Comparison of ENCODE assay signal across 10 mouse cellular contexts in the genomic region with DNA sequence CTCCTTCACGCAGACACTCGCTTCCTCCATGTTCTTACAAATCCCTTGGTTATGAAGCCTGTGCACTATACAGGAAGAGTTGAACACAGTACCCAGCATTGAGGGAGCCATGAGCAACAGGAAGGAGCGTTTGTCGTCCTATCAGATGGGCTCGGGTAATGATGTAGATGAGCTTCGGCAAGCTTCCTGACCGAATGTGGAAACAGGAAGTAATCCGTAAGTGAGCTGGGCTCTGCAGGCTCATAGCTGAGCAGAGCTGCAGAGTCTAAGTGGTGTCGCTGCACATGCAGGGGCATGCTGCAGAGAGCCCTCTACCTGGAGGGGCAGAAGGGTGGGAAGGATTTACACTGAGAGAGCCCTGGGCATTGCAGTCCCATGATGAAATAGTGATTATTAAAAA.
DNase-seq lines count a peak whose midpoint lies in the region; ATAC-seq lines count a peak whose summit lies in the region.
"Had no signal": no experiment of that assay in that cellular context is flagged by ENCODE, and none has a peak within 500 bp of the region (broad histone marks: within the 10 kb centered on the region; RNA-seq: fewer than 3 reads in every experiment).

No protein-coding gene starts in this region.

- WGBS in heart, embryonic 11.5 days (ENCODE audit: insufficient replicate concordance): 67% methylated on average over 9 of the region's 9 CpGs

- peaks cover 26% of the 10 kb centered on the region for H3K4me1 ChIP-seq in heart, embryonic 11.5 days (ENCODE audit: control insufficient read depth, insufficient read depth, low read length)

- ATAC-seq in heart, embryonic 11.5 days (replicated peaks; ENCODE audit: insufficient number of reproducible peaks, low FRiP score, low TSS enrichment): peak; percentile 53; the same call in 1 of the 2 replicates
- peak; percentile 60 for ATAC-seq in inflammation-experienced regulatory T-cells, adult 6 months
- peak; percentile 16; the same call in 1 of the 2 replicates for ATAC-seq in neutrophil, adult 5-6 weeks (ENCODE audit: extremely low read depth, insufficient number of reproducible peaks, low FRiP score, poor library complexity, severe bottlenecking)

- no peak overlapping the region for H3K27ac ChIP-seq in heart, embryonic 11.5 days (ENCODE audit: low read depth, low read length)
- H3K27ac ChIP-seq: hindbrain, embryonic 12.5 days had no signal

- H3K9ac ChIP-seq in heart, embryonic 11.5 days (ENCODE audit: low read depth, low read length): no peak overlapping the region
- H3K9ac ChIP-seq: hindbrain, embryonic 12.5 days had no signal

- H3K36me3 ChIP-seq in heart, embryonic 11.5 days (ENCODE audit: control insufficient read depth, insufficient read depth, low read length): no peaks in the 10 kb centered on the region
- H3K36me3 ChIP-seq: hindbrain, embryonic 12.5 days had no signal

- intact Hi-C loops in heart, postnatal 36 days (cut with DNase I): loop anchor here (5.0 kb wide), 1 partner anchor 42 kb away; no protein-coding TSS in a partner anchor

- no peak overlapping the region for H3K4me3 ChIP-seq in heart, embryonic 11.5 days (ENCODE audit: low read depth, low read length)
- H3K4me3 ChIP-seq: erythroblast, embryonic 14.5 days; hindbrain, embryonic 12.5 days had no signal

- DNase-seq in heart, postnatal 36 days: no peak
- DNase-seq in CD4-positive, CD25-positive, alpha-beta regulatory T cell, adult 2 months (ENCODE audit: low read depth, low spot score): peak; percentile 34
- no peak for DNase-seq in kidney, adult 9 months
- no peak for DNase-seq in urinary bladder, adult 18-20 months (ENCODE audit: low spot score in 2 of 2)
- no peak for DNase-seq in cerebellum, postnatal 4 days (ENCODE audit: low spot score in 2 of 2)

- no peaks in the 10 kb centered on the region for H3K27me3 ChIP-seq in heart, embryonic 11.5 days (ENCODE audit: control insufficient read depth, insufficient read depth, low read length)
- H3K27me3 ChIP-seq: hindbrain, embryonic 12.5 days had no signal

- no peaks in the 10 kb centered on the region for H3K9me3 ChIP-seq in heart, embryonic 11.5 days (replicated peaks; ENCODE audit: control insufficient read depth, low read length)
- H3K9me3 ChIP-seq: hindbrain, embryonic 12.5 days had no signal

- no peak overlapping the region for H3K4me2 ChIP-seq in heart, embryonic 11.5 days
- H3K4me2 ChIP-seq: hindbrain, embryonic 12.5 days had no signal
